Mouse (Mus musculus) hindbrain, embryonic 11.5 days (tissue): Measurements from ENCODE around the gene Neurod2. TPM values are rescaled to one million over a fixed set of nuclear protein-coding genes. Genes with fewer than 3 reads are reported as not detected.

Source experiments
- ATAC-seq: fragments of 200-750 bp; cut with Nextera tagmentation; 2 replicates; pipeline ENCODE4 v1.8.0; 2017; ENCODE audit warnings: mild to moderate bottlenecking, moderate TSS enrichment, moderate library complexity; ENCODE audit not compliant: low FRiP score
- DNase-seq: peaks from one replicate; pipeline ENCODE4 v3.0.0-alpha.2; 2015; ENCODE audit warnings: low spot score
- H3K27ac ChIP-seq: fragments of 300-500 bp; sonication (generic); 2 replicates; pipeline ENCODE4 v1.5.1; 2014; ENCODE audit warnings: mild to moderate bottlenecking, low read depth, low read length
- H3K27me3 ChIP-seq: fragments of 300-500 bp; sonication (generic); 2 replicates; pipeline ENCODE4 v1.6.1; 2014; ENCODE audit warnings: mild to moderate bottlenecking, low read length, moderate library complexity, mixed read lengths; ENCODE audit not compliant: control insufficient read depth, insufficient read depth
- H3K36me3 ChIP-seq: fragments of 300-500 bp; sonication (generic); 2 replicates; pipeline ENCODE4 v1.6.1; 2014; ENCODE audit warnings: mild to moderate bottlenecking, low read length, moderate library complexity, mixed read lengths; ENCODE audit not compliant: control insufficient read depth, insufficient read depth
- H3K4me1 ChIP-seq: fragments of 300-500 bp; sonication (generic); replicated peaks from 2 replicates; pipeline ENCODE4 v1.6.1; 2014; ENCODE audit warnings: low read length, mixed read lengths; ENCODE audit not compliant: control insufficient read depth, insufficient read depth
- H3K4me2 ChIP-seq: fragments of 300-500 bp; sonication (generic); replicated peaks from 2 replicates; pipeline ENCODE4 v1.6.1; 2014; ENCODE audit warnings: mild to moderate bottlenecking, low read depth, low read length
- H3K4me3 ChIP-seq: fragments of 300-500 bp; sonication (generic); 2 replicates; pipeline ENCODE4 v1.5.1; 2014; ENCODE audit warnings: low read depth, low read length
- H3K9ac ChIP-seq: fragments of 300-500 bp; sonication (generic); 2 replicates; pipeline ENCODE4 v1.6.1; 2014; ENCODE audit warnings: low read depth, low read length
- H3K9me3 ChIP-seq: fragments of 300-500 bp; sonication (generic); 2 replicates; pipeline ENCODE4 v1.6.1; 2016; ENCODE audit warnings: low read length; ENCODE audit not compliant: control insufficient read depth
- WGBS: fragments of 180-500 bp; shearing (Covaris S2); extraction: QIAGEN DNeasy Blood & Tissue Kit; methylation state at CpG from one replicate; pipeline ENCODE4 v1.1.7; 2014; 5-methylcytosine and 5-hydroxymethylcytosine counted together
- polyA plus RNA-seq: library from polyadenylated mRNA; unstranded; fragments of >200 nt; fragmentation: Nextera tagmentation; extraction: Ambion mirVana; gene quantifications from 2 replicates; pipeline ENCODE4 v1.2.1, GENCODE M21; 2014

The Neurod2 gene
- polyA plus RNA-seq, 1 experiment from 2014 or later, result 0.36 TPM

GRCm38 (mm10) chr11:98348083-98348961 is 18.9 kb upstream of the Neurod2 start, which contains the start of gene Ppp1r1b:
TSS of gene Ppp1r1b (plus strand) at chr11:98348404.
- H3K27ac ChIP-seq, result no peak within 1 kb of the TSS
- peak; percentile 67 for DNase-seq
- H3K4me1 ChIP-seq, result peaks cover 11% of the 10 kb centered on the region
- H3K27me3 ChIP-seq, result peaks cover 79% of the 10 kb centered on the region
- H3K9ac ChIP-seq, result peak within 1 kb of the TSS; percentile 35
- H3K36me3 ChIP-seq, result no peaks in the 10 kb centered on the region
- no peaks in the 10 kb centered on the region for H3K9me3 ChIP-seq
- H3K4me2 ChIP-seq, result peak within 1 kb of the TSS; percentile 61
- peak; percentile 53; the same call in 1 of the 2 replicates for ATAC-seq
- under 1% methylated on average over 55 of the region's 55 CpGs for WGBS
- H3K4me3 ChIP-seq, result peak within 1 kb of the TSS; percentile 35

GRCm38 (mm10) chr11:98347385-98348082 is 18.1 kb upstream of the Neurod2 start:
- H3K9me3 ChIP-seq, result no peaks in the 10 kb centered on the region
- H3K27me3 ChIP-seq, result peaks cover 75% of the 10 kb centered on the region
- ATAC-seq, result no peak
- no peak overlapping the region for H3K9ac ChIP-seq
- no peaks in the 10 kb centered on the region for H3K36me3 ChIP-seq
- H3K4me1 ChIP-seq, result peaks cover 11% of the 10 kb centered on the region
- WGBS, result 3% methylated on average over 9 of the region's 12 CpGs
- peak; percentile 10 for DNase-seq
- peak overlapping the region; percentile 35; the same call in 1 of the 2 replicates for H3K4me3 ChIP-seq
- H3K4me2 ChIP-seq, result no peak overlapping the region
- H3K27ac ChIP-seq, result no peak overlapping the region

- H3K9me3 ChIP-seq, result no peaks in the 10 kb centered on the region
- peaks cover 78% of the 10 kb centered on the region for H3K27me3 ChIP-seq
- ATAC-seq (no peak), DNase-seq (no peak)
- H3K4me3 ChIP-seq, result no peak overlapping the region
- no peaks in the 10 kb centered on the region for H3K36me3 ChIP-seq
- WGBS, result 13% methylated on average over 9 of the region's 9 CpGs
- no peak overlapping the region for H3K27ac ChIP-seq
- H3K4me2 ChIP-seq, result no peak overlapping the region
- H3K4me1 ChIP-seq, result peaks cover 11% of the 10 kb centered on the region
- no peak overlapping the region for H3K9ac ChIP-seq
These were observed 16.7 kb upstream of the Neurod2 start for GRCm38 (mm10) chr11:98346168-98346567.

- Histone ChIP-seq H3K4me2 (0 out of 2 replicates have a peak overlapping the region, but pooled peaks have one; percentile 21), H3K4me1 (peaks cover 11% of the 10 kb centered on the region), H3K9me3 (no peaks in the 10 kb centered on the region), H3K9ac (no peak overlapping the region), H3K27me3 (peaks cover 75% of the 10 kb centered on the region), H3K27ac (no peak overlapping the region), H3K36me3 (no peaks in the 10 kb centered on the region), H3K4me3 (no peak overlapping the region)
- ATAC-seq, result no peak
- DNase-seq, result peak; percentile 90
- 1% methylated on average over 14 of the region's 14 CpGs for WGBS
These were observed 15.8 kb upstream of the Neurod2 start for GRCm38 (mm10) chr11:98345253-98345652.

- H3K4me2 ChIP-seq, result peak overlapping the region; percentile 25; the same call in 1 of the 2 replicates
- no peak overlapping the region for H3K9ac ChIP-seq
- H3K27ac ChIP-seq, result no peak overlapping the region
- 3% methylated on average over 29 of the region's 29 CpGs for WGBS
- ATAC-seq (no peak), DNase-seq (peak; percentile 98)
- peaks cover 6% of the 10 kb centered on the region for H3K4me1 ChIP-seq
- no peaks in the 10 kb centered on the region for H3K36me3 ChIP-seq
- no peak overlapping the region for H3K4me3 ChIP-seq
- H3K27me3 ChIP-seq, result peaks cover 75% of the 10 kb centered on the region
- H3K9me3 ChIP-seq, result no peaks in the 10 kb centered on the region
These were observed 12.8 kb upstream of the Neurod2 start for GRCm38 (mm10) chr11:98342000-98342945.

GRCm38 (mm10) chr11:98341174-98341573 is 11.7 kb upstream of the Neurod2 start:
- H3K36me3 ChIP-seq, result no peaks in the 10 kb centered on the region
- H3K4me2 ChIP-seq, result no peak overlapping the region
- peaks cover 76% of the 10 kb centered on the region for H3K27me3 ChIP-seq
- H3K27ac ChIP-seq, result no peak overlapping the region
- peaks cover 6% of the 10 kb centered on the region for H3K4me1 ChIP-seq
- 60% methylated on average over 4 of the region's 4 CpGs for WGBS
- no peak overlapping the region for H3K4me3 ChIP-seq
- no peak for ATAC-seq
- H3K9me3 ChIP-seq, result no peaks in the 10 kb centered on the region
- no peak overlapping the region for H3K9ac ChIP-seq
- DNase-seq, result no peak

GRCm38 (mm10) chr11:98340597-98340996 is 11.1 kb upstream of the Neurod2 start:
- no peaks in the 10 kb centered on the region for H3K9me3 ChIP-seq
- H3K36me3 ChIP-seq, result no peaks in the 10 kb centered on the region
- no peak for ATAC-seq
- no peak overlapping the region for H3K4me2 ChIP-seq
- H3K27ac ChIP-seq, result no peak overlapping the region
- 6% methylated on average over 3 of the region's 4 CpGs for WGBS
- DNase-seq, result no peak
- H3K27me3 ChIP-seq, result peaks cover 77% of the 10 kb centered on the region
- H3K4me1 ChIP-seq, result peaks cover 6% of the 10 kb centered on the region
- H3K4me3 ChIP-seq, result no peak overlapping the region
- H3K9ac ChIP-seq, result no peak overlapping the region

GRCm38 (mm10) chr11:98339679-98340287 is 10.3 kb upstream of the Neurod2 start:
- Histone ChIP-seq H3K36me3 (no peaks in the 10 kb centered on the region), H3K4me3 (no peak overlapping the region), H3K4me1 (peaks cover 6% of the 10 kb centered on the region), H3K9me3 (no peaks in the 10 kb centered on the region), H3K9ac (no peak overlapping the region), H3K4me2 (peak overlapping the region; percentile 78; the same call in 1 of the 2 replicates), H3K27ac (no peak overlapping the region), H3K27me3 (peaks cover 80% of the 10 kb centered on the region)
- ATAC-seq (no peak), DNase-seq (no peak)
- 9% methylated on average over 11 of the region's 11 CpGs for WGBS
